Mouse (Mus musculus) forebrain, postnatal 0 days (tissue): ENCODE results near the gene Pde4dip. TPM values are rescaled to one million over a fixed set of nuclear protein-coding genes. Genes with fewer than 3 reads are reported as not detected.
A peak's percentile ranks its signal among the peaks of the same experiment; 100 is the strongest.

Experiments used
- ATAC-seq: fragments of 200-750 bp; cut with Nextera tagmentation; 2 replicates; pipeline ENCODE4 v1.8.0; 2017; ENCODE audit warnings: mild to moderate bottlenecking, moderate library complexity
- DNase-seq: peaks from one replicate; pipeline ENCODE4 v3.0.0-alpha.2; 2015
- H3K27ac ChIP-seq: fragments of 300-500 bp; sonication (generic); 2 replicates; pipeline ENCODE4 v1.5.1; 2014; ENCODE audit warnings: low read depth, mild to moderate bottlenecking, antibody characterized with exemption, low read length, moderate library complexity, mixed read lengths
- H3K27me3 ChIP-seq: fragments of 300-500 bp; sonication (generic); 2 replicates; pipeline ENCODE4 v1.6.1; 2014; ENCODE audit warnings: mild to moderate bottlenecking, low read length, mixed read lengths; ENCODE audit not compliant: insufficient read depth
- H3K36me3 ChIP-seq: fragments of 300-500 bp; sonication (generic); 2 replicates; pipeline ENCODE4 v1.6.1; 2014; ENCODE audit warnings: mild to moderate bottlenecking, moderate library complexity; ENCODE audit not compliant: insufficient read depth
- H3K4me1 ChIP-seq: fragments of 300-500 bp; sonication (generic); 2 replicates; pipeline ENCODE4 v1.6.1; 2014; ENCODE audit warnings: antibody characterized with exemption; ENCODE audit not compliant: insufficient read depth
- H3K4me2 ChIP-seq: fragments of 300-500 bp; sonication (generic); 2 replicates; pipeline ENCODE4 v1.6.1; 2014; ENCODE audit warnings: low read depth, mild to moderate bottlenecking, moderate library complexity
- H3K4me3 ChIP-seq: fragments of 300-500 bp; sonication (generic); 2 replicates; pipeline ENCODE4 v1.5.1; 2014; ENCODE audit warnings: low read depth, low read length, mixed read lengths
- H3K9ac ChIP-seq: fragments of 300-500 bp; sonication (generic); 2 replicates; pipeline ENCODE4 v1.6.1; 2014; ENCODE audit warnings: mild to moderate bottlenecking
- H3K9me3 ChIP-seq: fragments of 300-500 bp; sonication (generic); 2 replicates; pipeline ENCODE4 v1.6.1; 2016; ENCODE audit warnings: low read length
- CTCF ChIP-seq: sonication (generic); IDR thresholded peaks from 2 replicates; pipeline ENCODE4 v1.5.1; 2016; ENCODE audit warnings: antibody characterized with exemption, control low read depth, low read depth
- WGBS: fragments of 180-500 bp; shearing (Covaris S2); extraction: QIAGEN DNeasy Blood & Tissue Kit; methylation state at CpG from one replicate; pipeline ENCODE4 v1.1.7; 2014; 5-methylcytosine and 5-hydroxymethylcytosine counted together
- polyA plus RNA-seq: library from polyadenylated mRNA; unstranded; fragments of >200 nt; fragmentation: Nextera tagmentation; extraction: Ambion mirVana; gene quantifications from 2 replicates; pipeline ENCODE4 v1.2.1, GENCODE M21; 2015
- total RNA-seq: library from RNA; depleted of rRNA; stranded (reverse); fragments of >200 nt; gene quantifications from 2 replicates; pipeline ENCODE4 v1.2.3, GENCODE M21; 2014

Pde4dip gene
- total and polyA plus RNA-seq, 2 experiments from 2014 or later: 53.1 to 118 TPM

DNA sequence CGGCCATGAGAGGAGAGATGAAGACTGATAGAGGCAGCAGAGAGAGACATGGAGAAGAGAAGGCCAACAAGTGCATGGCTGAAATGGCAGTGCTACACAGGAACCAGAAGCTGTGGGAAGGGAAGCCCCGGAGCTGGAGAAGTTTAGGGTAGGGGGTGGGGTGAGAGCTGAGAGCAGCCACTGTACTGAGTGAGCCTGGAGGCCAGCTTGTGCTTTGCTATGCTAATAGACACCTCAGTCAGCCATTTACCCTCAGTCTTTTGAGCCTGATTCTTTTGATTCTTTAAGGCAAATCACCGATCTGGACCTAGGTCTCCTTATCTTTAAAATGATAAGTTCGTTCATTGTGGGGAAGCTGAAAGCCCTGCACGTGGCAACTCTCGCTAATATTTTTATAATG is 77.3 kb downstream of the Pde4dip start:
- Histone ChIP-seq H3K9ac (no peak overlapping the region), H3K27ac (peak overlapping the region; percentile 42), H3K27me3 (no peaks in the 10 kb centered on the region), H3K36me3 (no peaks in the 10 kb centered on the region), H3K4me2 (no peak overlapping the region), H3K9me3 (no peaks in the 10 kb centered on the region), H3K4me3 (no peak overlapping the region), H3K4me1 (peaks cover 9% of the 10 kb centered on the region; the same call in 1 of the 2 replicates)
- DNase-seq: peak; percentile 12
- no peak for TF ChIP-seq CTCF
- peak; percentile 66 for ATAC-seq
- 21% methylated on average over 6 of the region's 6 CpGs for WGBS

DNA sequence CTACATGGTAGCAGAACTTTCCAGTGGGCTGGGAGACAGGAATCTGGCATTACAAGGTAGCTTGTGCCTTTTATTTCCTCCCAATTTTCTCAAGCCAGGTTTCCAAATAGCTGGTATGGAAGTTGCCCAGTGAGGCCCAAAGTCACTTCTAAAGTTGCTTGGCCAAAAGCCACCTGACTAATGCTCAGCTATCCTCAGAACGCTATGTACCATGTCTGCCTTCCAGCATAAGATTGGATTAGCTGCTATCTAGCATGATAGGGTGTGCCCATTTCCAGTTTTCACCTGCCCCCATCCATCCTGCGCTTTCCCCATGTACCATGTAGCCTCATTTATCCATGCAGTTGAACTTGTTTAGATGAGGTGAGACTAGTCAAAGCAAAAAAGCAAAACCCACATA is 78.2 kb downstream of the Pde4dip start:
- WGBS: 96% methylated on average over 2 of the region's 2 CpGs
- ATAC-seq: no peak

DNA sequence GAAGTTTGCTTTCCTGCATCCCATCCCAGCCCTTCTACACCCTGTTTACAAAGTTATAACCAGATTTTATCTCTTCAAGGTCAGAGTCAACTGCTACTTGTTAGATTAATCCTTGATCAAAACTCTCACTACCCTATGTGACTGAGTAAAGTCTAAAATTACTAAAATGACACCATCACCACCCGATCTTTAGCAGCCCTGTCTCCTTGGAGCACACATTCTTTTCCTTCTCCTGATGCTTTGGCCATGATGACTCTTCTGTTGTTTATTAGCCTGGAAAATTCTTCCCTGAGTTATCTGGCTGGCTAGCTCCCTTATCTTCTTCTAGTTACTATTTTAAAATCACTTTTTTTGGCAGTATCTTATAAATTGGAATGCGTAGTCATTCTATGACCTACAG is 82.9 kb downstream of the Pde4dip start:
- Histone ChIP-seq H3K9me3 (no peaks in the 10 kb centered on the region), H3K4me1 (no peaks in the 10 kb centered on the region), H3K27ac (no peak overlapping the region), H3K4me3 (no peak overlapping the region), H3K36me3 (no peaks in the 10 kb centered on the region), H3K27me3 (no peaks in the 10 kb centered on the region), H3K4me2 (no peak overlapping the region), H3K9ac (no peak overlapping the region)
- 95% methylated on average over 2 of the region's 2 CpGs for WGBS
- no peak for TF ChIP-seq CTCF
- ATAC-seq (no peak), DNase-seq (no peak)

More for the DNA sequence above, 78.2 kb downstream of the Pde4dip start:
- Histone ChIP-seq H3K36me3 (no peaks in the 10 kb centered on the region), H3K9ac (no peak overlapping the region), H3K4me3 (no peak overlapping the region), H3K27ac (no peak overlapping the region), H3K9me3 (no peaks in the 10 kb centered on the region), H3K4me1 (peaks cover 9% of the 10 kb centered on the region; the same call in 1 of the 2 replicates), H3K27me3 (no peaks in the 10 kb centered on the region), H3K4me2 (no peak overlapping the region)
- DNase-seq: no peak
- no peak for TF ChIP-seq CTCF

DNA sequence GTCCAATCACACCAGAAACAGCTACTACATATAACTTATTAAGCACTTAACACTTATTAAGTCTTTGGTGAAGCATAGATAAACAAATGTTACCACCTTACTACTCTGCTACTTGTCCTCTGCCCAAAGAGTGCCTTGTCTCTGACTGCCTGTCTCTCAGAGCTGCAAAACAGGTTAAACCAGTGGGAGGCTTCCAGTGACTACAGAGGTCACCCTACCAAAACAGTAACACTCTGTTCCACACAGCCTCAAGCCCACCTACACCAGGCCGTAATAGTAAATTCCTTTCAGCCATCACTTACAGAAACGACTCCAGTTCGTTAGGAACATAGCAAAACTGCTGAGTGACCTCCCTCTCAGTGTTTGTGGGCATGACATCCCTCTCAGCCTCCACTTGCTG is 84.8 kb downstream of the Pde4dip start:
- Histone ChIP-seq H3K27ac (no peak overlapping the region), H3K4me1 (no peaks in the 10 kb centered on the region), H3K9ac (no peak overlapping the region), H3K4me2 (no peak overlapping the region), H3K27me3 (no peaks in the 10 kb centered on the region), H3K9me3 (no peaks in the 10 kb centered on the region), H3K4me3 (no peak overlapping the region), H3K36me3 (no peaks in the 10 kb centered on the region)
- DNase-seq: no peak
- no peak for TF ChIP-seq CTCF
- no peak for ATAC-seq
- 51% methylated on average over 3 of the region's 3 CpGs for WGBS

DNA sequence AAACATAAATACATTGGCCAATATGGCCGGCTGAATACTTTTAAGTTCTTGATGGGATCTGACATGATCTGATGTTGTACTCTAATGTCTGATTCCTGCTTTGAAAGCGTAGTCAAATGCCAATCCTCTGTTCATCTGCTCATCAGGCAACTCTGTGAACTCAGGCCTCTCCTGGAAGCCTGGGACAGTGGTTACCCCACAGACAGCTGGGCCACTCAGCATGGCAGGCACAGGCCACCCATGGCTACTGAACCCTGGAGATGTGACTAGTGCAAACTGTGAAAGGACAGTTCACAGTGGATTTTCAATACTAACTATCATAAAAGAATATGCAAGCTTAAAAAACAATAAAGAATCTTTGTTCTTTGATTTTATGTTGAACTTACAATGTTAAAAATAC is 85.6 kb downstream of the Pde4dip start:
- Histone ChIP-seq H3K4me2 (no peak overlapping the region), H3K9ac (no peak overlapping the region), H3K4me1 (no peaks in the 10 kb centered on the region), H3K4me3 (no peak overlapping the region), H3K27me3 (no peaks in the 10 kb centered on the region), H3K9me3 (no peaks in the 10 kb centered on the region), H3K36me3 (no peaks in the 10 kb centered on the region), H3K27ac (no peak overlapping the region)
- ATAC-seq (no peak), DNase-seq (no peak)
- no peak for TF ChIP-seq CTCF
- 96% methylated on average over 2 of the region's 2 CpGs for WGBS

DNA sequence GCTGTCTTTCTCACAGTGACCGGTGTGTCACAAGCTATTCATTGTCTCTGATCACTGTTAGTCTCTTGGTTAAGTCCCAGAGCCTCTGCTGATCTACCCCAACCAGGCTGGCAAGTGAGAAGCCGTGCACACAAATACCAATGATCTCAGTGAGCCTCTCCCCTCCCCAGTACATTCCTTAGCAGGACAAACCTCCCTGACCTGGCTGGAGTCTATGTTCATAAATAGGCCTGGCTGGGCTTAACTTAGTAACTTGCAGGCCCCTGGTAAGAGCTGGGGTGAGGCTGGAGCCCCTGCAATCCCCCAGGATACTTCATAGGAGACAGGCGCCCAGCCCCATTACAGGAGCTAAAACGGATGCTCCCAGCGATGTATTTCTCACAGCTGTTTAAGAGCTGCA is 86.2 kb downstream of the Pde4dip start:
- Histone ChIP-seq H3K27me3 (no peaks in the 10 kb centered on the region), H3K4me1 (no peaks in the 10 kb centered on the region), H3K9ac (no peak overlapping the region), H3K27ac (no peak overlapping the region), H3K4me3 (no peak overlapping the region), H3K4me2 (no peak overlapping the region), H3K9me3 (no peaks in the 10 kb centered on the region), H3K36me3 (no peaks in the 10 kb centered on the region)
- TF ChIP-seq CTCF: no peak
- 86% methylated on average over 5 of the region's 5 CpGs for WGBS
- no peak for ATAC-seq
- DNase-seq: no peak

DNA sequence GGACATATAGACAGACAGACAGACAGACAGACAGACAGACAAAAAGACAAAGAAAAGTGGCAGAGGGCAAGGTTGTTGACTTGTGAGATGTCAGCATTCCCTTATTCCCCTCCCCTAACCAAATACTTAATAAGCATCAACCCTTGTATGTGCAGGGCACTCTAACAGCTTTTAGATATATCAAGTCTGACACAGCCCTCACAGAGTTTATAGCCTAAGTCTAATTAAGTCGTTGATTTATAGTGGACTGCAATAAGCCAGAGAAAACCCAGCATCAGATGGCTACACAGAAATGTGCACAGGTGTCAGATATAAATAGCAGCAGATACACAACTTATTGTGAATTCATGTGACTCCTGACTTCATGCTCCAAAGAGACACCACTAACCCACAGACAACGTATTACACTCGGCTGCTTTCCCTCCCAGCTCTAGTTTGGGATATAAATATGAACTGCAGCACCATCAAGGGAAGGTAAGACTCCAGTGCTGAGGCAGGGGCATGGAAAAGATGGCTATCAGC is 87.3 kb downstream of the Pde4dip start:
- Histone ChIP-seq H3K4me2 (no peak overlapping the region), H3K36me3 (no peaks in the 10 kb centered on the region), H3K4me3 (no peak overlapping the region), H3K4me1 (no peaks in the 10 kb centered on the region), H3K27me3 (no peaks in the 10 kb centered on the region), H3K27ac (no peak overlapping the region), H3K9ac (no peak overlapping the region), H3K9me3 (no peaks in the 10 kb centered on the region)
- ATAC-seq (no peak), DNase-seq (no peak)
- TF ChIP-seq CTCF: no peak
- 79% methylated on average over 3 of the region's 3 CpGs for WGBS

DNA sequence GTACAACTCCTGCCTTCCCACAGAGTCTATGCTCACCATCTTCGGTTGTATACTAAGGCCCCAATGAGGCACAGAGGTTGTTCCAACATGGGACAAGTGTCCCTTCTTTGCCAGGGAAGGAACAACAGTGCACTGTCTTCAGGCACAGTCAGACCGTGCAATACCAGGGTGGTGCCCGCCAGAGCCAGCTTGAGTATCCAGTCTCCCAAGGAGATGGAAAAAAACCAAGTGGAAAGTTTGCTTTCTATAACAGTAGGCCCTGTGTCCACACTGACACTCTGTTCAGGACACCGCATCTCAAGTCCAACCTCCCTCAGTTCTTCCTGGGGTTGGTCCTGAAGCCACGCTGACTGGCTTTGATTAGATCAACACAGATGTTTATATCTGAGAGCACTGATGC is 87.8 kb downstream of the Pde4dip start:
- TF ChIP-seq CTCF: no peak
- Histone ChIP-seq H3K27me3 (no peaks in the 10 kb centered on the region), H3K27ac (no peak overlapping the region), H3K4me2 (no peak overlapping the region), H3K9ac (no peak overlapping the region), H3K4me3 (no peak overlapping the region), H3K9me3 (no peaks in the 10 kb centered on the region), H3K36me3 (no peaks in the 10 kb centered on the region), H3K4me1 (no peaks in the 10 kb centered on the region)
- WGBS: 79% methylated on average over 5 of the region's 5 CpGs
- DNase-seq (no peak), ATAC-seq (peak; percentile 55)
